Mouse (Mus musculus): ENCODE data around the gene Eif5.
"Not testable (repeated sequence)": the region's sequence is repeated elsewhere in the genome, so short reads cannot be mapped to it uniquely, and the experiment has no call there.

Eif5 gene

GRCm38 (mm10) chr12:111537796-111538291 lies at the start of gene Eif5:
Gene Eif5 (plus strand): TSS chr12:111538016.
- peak; percentile 99 for DNase-seq (ENCODE audit: extremely low spot score, low spot score)

- DNase-seq (ENCODE audit: extremely low spot score, low spot score), result no peak
Measured at GRCm38 (mm10) chr12:111489261-111489865, 48.5 kb upstream of the Eif5 start.

GRCm38 (mm10) chr12:111494931-111495330 lies 42.9 kb upstream of the Eif5 start:
- DNase-seq (ENCODE audit: extremely low spot score, low spot score), result no peak

GRCm38 (mm10) chr12:111497076-111497475 lies 40.7 kb upstream of the Eif5 start:
- no peak for DNase-seq (ENCODE audit: extremely low spot score, low spot score)

GRCm38 (mm10) chr12:111499617-111500016 lies 38.2 kb upstream of the Eif5 start:
- no peak for DNase-seq (ENCODE audit: extremely low spot score, low spot score)

GRCm38 (mm10) chr12:111500725-111501124 lies 37.1 kb upstream of the Eif5 start:
- peak; percentile 60 for DNase-seq (ENCODE audit: extremely low spot score, low spot score)

- DNase-seq (ENCODE audit: extremely low spot score, low spot score), result no peak
Measured at GRCm38 (mm10) chr12:111503063-111503567, 34.7 kb upstream of the Eif5 start.

GRCm38 (mm10) chr12:111503571-111503970 lies 34.2 kb upstream of the Eif5 start:
- DNase-seq (ENCODE audit: extremely low spot score, low spot score), result no peak

GRCm38 (mm10) chr12:111504904-111505303 lies 32.9 kb upstream of the Eif5 start:
- peak; percentile 88 for DNase-seq (ENCODE audit: extremely low spot score, low spot score)

GRCm38 (mm10) chr12:111507001-111507400 lies 30.8 kb upstream of the Eif5 start:
- no peak for DNase-seq (ENCODE audit: extremely low spot score, low spot score)

GRCm38 (mm10) chr12:111507962-111508361 lies 29.9 kb upstream of the Eif5 start:
- no peak for DNase-seq (ENCODE audit: extremely low spot score, low spot score)

- not testable (repeated sequence) for DNase-seq (ENCODE audit: extremely low spot score, low spot score)
Measured at GRCm38 (mm10) chr12:111508438-111508837, 29.4 kb upstream of the Eif5 start.

- no peak for DNase-seq (ENCODE audit: extremely low spot score, low spot score)
Measured at GRCm38 (mm10) chr12:111512572-111513063, 25.2 kb upstream of the Eif5 start.

- DNase-seq (ENCODE audit: extremely low spot score, low spot score), result no peak
Measured at GRCm38 (mm10) chr12:111513673-111514072, 24.1 kb upstream of the Eif5 start.

- no peak for DNase-seq (ENCODE audit: extremely low spot score, low spot score)
Measured at GRCm38 (mm10) chr12:111514231-111514792, 23.5 kb upstream of the Eif5 start.

- DNase-seq (ENCODE audit: extremely low spot score, low spot score), result no peak
Measured at GRCm38 (mm10) chr12:111514874-111515649, 22.8 kb upstream of the Eif5 start.

GRCm38 (mm10) chr12:111515920-111516319 lies 21.9 kb upstream of the Eif5 start:
- no peak for DNase-seq (ENCODE audit: extremely low spot score, low spot score)

GRCm38 (mm10) chr12:111516826-111517225 lies 21.0 kb upstream of the Eif5 start:
- DNase-seq (ENCODE audit: extremely low spot score, low spot score), result no peak

- DNase-seq (ENCODE audit: extremely low spot score, low spot score), result no peak
Measured at GRCm38 (mm10) chr12:111517901-111518300, 19.9 kb upstream of the Eif5 start.

- DNase-seq (ENCODE audit: extremely low spot score, low spot score), result no peak
Measured at GRCm38 (mm10) chr12:111518391-111518790, 19.4 kb upstream of the Eif5 start.

- DNase-seq (ENCODE audit: extremely low spot score, low spot score), result no peak
Measured at GRCm38 (mm10) chr12:111519821-111520220, 18.0 kb upstream of the Eif5 start.

GRCm38 (mm10) chr12:111520994-111521393 lies 16.8 kb upstream of the Eif5 start:
- no peak for DNase-seq (ENCODE audit: extremely low spot score, low spot score)
